In the genomic region with DNA sequence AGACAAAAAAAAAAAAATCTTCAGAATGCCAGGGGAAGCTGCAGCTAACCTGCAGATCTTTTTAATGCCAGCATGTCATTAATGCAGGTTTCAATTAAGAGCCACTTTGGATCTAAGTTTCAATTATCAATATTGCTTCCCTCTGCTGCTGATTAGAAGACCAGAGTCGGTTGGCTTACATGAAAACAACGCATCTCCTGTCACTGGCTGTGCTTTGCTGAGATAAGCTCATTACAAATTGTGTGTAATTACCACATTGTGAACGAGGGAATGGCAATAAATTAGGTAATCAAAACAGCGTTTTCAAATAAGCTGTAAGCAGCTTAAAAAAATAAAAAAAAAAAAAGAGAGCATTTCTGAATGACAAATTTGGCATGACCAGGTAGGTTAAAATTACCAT, we compare ENCODE assay signal across 16 mouse cellular contexts. TPM values are rescaled to one million over a fixed set of nuclear protein-coding genes. Genes with fewer than 3 reads are reported as not detected.
A peak's percentile ranks its signal among the peaks of the same experiment; 100 is the strongest.
DNase-seq lines count a peak whose midpoint lies in the region; ATAC-seq and TF ChIP-seq lines count a peak whose summit lies in the region.
"Had no signal": no experiment of that assay in that cellular context is flagged by ENCODE, and none has a peak within 500 bp of the region (broad histone marks: within the 10 kb centered on the region; RNA-seq: fewer than 3 reads in every experiment).

No protein-coding gene starts in this region.

- no peak overlapping the region for H3K9ac ChIP-seq in heart, postnatal 0 days (replicated peaks; ENCODE audit: low read depth, low read length)
- H3K9ac ChIP-seq in embryonic facial prominence, embryonic 15.5 days = no peak overlapping the region

- TF ChIP-seq CTCF in heart, postnatal 0 days (IDR thresholded peaks at IDR 0.05; ENCODE audit: low read depth) = no peak

- no peak for ATAC-seq in heart, postnatal 0 days (ENCODE audit: insufficient read depth, low read depth)
- ATAC-seq in embryonic facial prominence, embryonic 15.5 days (ENCODE audit: insufficient number of reproducible peaks, low FRiP score, low TSS enrichment, low read depth) = no peak
- ATAC-seq in megakaryocyte progenitor cell, adult 5-6 weeks (replicated peaks; ENCODE audit: poor library complexity) = peak; percentile 62
- ATAC-seq: CD4-positive, CD25-positive, alpha-beta regulatory T cell, adult 4 months; intestine, postnatal 0 days had no signal

- no peak for DNase-seq in heart, postnatal 0 days (ENCODE audit: low spot score)
- no peak for DNase-seq in heart, postnatal 14 days
- DNase-seq in MN1 (ENCODE audit: low spot score) = peak; percentile 44
- no peak for DNase-seq in thymus, postnatal 25 days
- DNase-seq in layer of hippocampus, adult 9-10 months (ENCODE audit: low spot score) = no peak
- no peak for DNase-seq in layer of hippocampus, adult 18-20 months (ENCODE audit: low spot score in 2 of 2)

- H3K36me3 ChIP-seq in heart, postnatal 0 days (replicated peaks; ENCODE audit: control insufficient read depth, insufficient read depth, low read length) = no peaks in the 10 kb centered on the region
- H3K36me3 ChIP-seq in embryonic facial prominence, embryonic 15.5 days = no peaks in the 10 kb centered on the region

- peak overlapping the region; percentile 29 for H3K4me2 ChIP-seq in heart, postnatal 0 days (ENCODE audit: low read depth, low read length)
- 0 out of 2 replicates have a peak overlapping the region, but pooled peaks have one; percentile 19 for H3K4me2 ChIP-seq in embryonic facial prominence, embryonic 15.5 days (replicated peaks)
- H3K4me2 ChIP-seq: liver, embryonic 11.5 days had no signal

- WGBS in heart, postnatal 0 days = 51% methylated on average over 4 of the region's 4 CpGs
- WGBS in embryonic facial prominence, embryonic 15.5 days = 46% methylated on average over 4 of the region's 4 CpGs

- H3K4me3 ChIP-seq in heart, postnatal 0 days (ENCODE audit: low read depth, low read length) = no peak overlapping the region
- H3K4me3 ChIP-seq in embryonic facial prominence, embryonic 15.5 days (replicated peaks) = no peak overlapping the region

- H3K9me3 ChIP-seq in heart, postnatal 0 days (replicated peaks; ENCODE audit: control insufficient read depth, low read length) = no peaks in the 10 kb centered on the region
- no peaks in the 10 kb centered on the region for H3K9me3 ChIP-seq in embryonic facial prominence, embryonic 15.5 days (replicated peaks)

- H3K4me1 ChIP-seq in heart, postnatal 0 days (ENCODE audit: control insufficient read depth, insufficient read depth) = peaks cover 40% of the 10 kb centered on the region
- H3K4me1 ChIP-seq in embryonic facial prominence, embryonic 15.5 days = peaks cover 8% of the 10 kb centered on the region; the same call in 1 of the 2 replicates

- TF ChIP-seq EP300 in heart, postnatal 0 days (IDR thresholded peaks at IDR 0.05; ENCODE audit: low read depth) = no peak

- intact Hi-C loops in heart, postnatal 14 days (cut with DNase I) = loop anchor here (5.0 to 10.0 kb wide), 2 partner anchors 185 to 307 kb away; no protein-coding TSS in a partner anchor

- no peaks in the 10 kb centered on the region for H3K27me3 ChIP-seq in heart, postnatal 0 days (ENCODE audit: control insufficient read depth, insufficient read depth, low read length)
- H3K27me3 ChIP-seq in embryonic facial prominence, embryonic 15.5 days = no peaks in the 10 kb centered on the region

- peak overlapping the region; percentile 64; the same call in 1 of the 2 replicates for H3K27ac ChIP-seq in heart, postnatal 0 days (ENCODE audit: low read depth)
- H3K27ac ChIP-seq in embryonic facial prominence, embryonic 15.5 days (replicated peaks) = no peak overlapping the region

RNA-seq across cellular contexts. Expression of a gene that starts 38.2 kb away (rescaled TPM):
- not detected in 2 replicates for total RNA-seq in heart, postnatal 0 days (2014; rRNA removed; ENCODE audit: low replicate concordance)
- polyA plus RNA-seq in heart, postnatal 0 days (2015; fragmentation: Nextera tagmentation; extraction: Ambion mirVana) = not detected in 2 replicates
- not detected for total RNA-seq in heart, postnatal 14 days (2021)
- polyA plus RNA-seq in embryonic facial prominence, embryonic 15.5 days (2015; fragmentation: Nextera tagmentation; extraction: Ambion mirVana) = not detected in 2 replicates
- total RNA-seq in megakaryocyte progenitor cell, adult 5-6 weeks (2015) = not detected in 2 replicates
- not detected in 2 replicates for total RNA-seq in megakaryocyte progenitor cell, adult 5-6 weeks (2017)
- total RNA-seq in layer of hippocampus, adult 18-20 months (2021) = not detected
- total RNA-seq: left cerebral cortex, postnatal 25 days; monocyte, adult 5-6 weeks had no signal
- polyA plus RNA-seq: CD4-positive, CD25-positive, alpha-beta regulatory T cell, adult 4 months; heart, embryonic 11.5 days; intestine, postnatal 0 days; liver, embryonic 11.5 days; small intestine, adult 2 months; stomach, embryonic 16.5 days had no signal
